Mouse (Mus musculus): ENCODE measurements around the gene Hltf. TPM values are rescaled to one million over a fixed set of nuclear protein-coding genes. Genes with fewer than 3 reads are reported as not detected.
"Not testable (repeated sequence)": the region's sequence is repeated elsewhere in the genome, so short reads cannot be mapped to it uniquely, and the experiment has no call there.

Gene Hltf
- total RNA-seq (2021): 10 to 100 TPM; 21.9 to 27.4 TPM
- long read RNA-seq, experiment 1, partial matches to known transcripts: 3 of 4 reads
- long read RNA-seq, experiment 1, other reads (novel, unspliced or antisense): 1 of 4 reads
- long read RNA-seq, experiment 2, full-length matches to known transcripts: 8 of 16 reads
- long read RNA-seq, experiment 2, partial matches to known transcripts: 3 of 16 reads
- long read RNA-seq, experiment 2, other reads (novel, unspliced or antisense): 5 of 16 reads

DNA sequence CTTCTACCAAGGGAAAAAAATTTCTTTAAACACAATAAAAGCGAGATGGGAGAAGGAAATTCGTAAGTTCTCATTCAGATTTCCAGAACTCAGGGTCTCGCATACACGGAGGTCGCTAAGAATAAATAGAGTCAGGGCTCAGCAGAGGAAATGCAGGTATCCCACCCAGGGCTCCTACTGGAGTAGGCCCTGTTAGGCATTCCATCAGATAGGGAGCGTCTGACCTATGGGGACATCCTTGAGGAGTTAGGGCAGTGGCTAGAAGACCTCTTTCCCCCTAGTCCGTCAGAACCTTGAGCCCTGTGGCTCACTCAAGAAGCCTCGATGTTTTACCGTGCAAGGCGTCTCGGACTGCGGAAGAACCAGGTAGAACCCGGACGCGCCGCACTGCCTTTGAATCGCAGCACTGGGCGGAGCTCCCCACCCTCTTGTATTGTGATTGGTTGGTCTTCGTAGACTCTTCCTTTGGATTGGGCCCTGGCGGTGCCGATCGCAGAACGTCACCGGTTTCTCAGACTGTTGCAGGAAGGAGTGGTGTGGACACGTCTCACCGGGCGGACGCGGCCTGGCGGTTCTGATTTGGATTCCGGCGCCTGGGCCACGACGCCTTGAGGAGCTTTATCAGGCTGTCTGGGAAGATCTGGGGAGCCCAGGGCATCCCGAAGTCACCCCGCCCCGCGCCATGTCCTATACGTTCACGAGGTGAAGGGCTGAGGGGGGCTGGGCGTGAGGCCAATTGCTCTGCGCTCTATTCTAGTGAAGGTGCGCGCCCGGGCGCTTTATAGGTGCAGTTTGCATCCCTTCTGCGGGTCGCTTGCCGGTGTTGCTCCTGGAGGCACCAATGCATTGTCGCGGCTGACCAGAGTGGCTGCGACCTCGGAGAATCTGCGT is at the start of gene Hltf:
Gene Hltf, plus strand, starts transcription at position 506 of the 891 bp plus-strand sequence.
- DNase-seq (ENCODE audit: low spot score in 2 of 2): peak; percentile 79 to 84

DNA sequence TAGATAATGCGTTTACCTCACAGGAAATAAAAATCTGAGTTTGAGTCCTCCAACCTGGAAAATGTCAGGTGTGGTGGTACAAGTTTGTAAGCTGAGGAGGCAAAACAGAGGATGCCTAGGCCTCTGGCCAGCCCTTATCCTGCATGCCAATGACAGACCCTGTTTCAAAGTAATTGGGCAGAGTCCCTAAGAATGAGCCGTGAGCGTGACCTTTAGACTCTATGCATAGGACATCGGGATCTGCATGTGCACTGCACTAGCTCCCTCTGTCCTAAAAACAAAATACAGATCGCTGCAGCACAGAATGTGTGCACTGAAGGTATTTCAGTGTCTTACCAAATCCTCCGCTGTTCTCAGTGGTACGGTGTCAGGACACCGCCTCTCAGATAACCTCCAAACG is 47.1 kb upstream of the Hltf start:
- DNase-seq (ENCODE audit: low spot score in 2 of 2): no peak

DNA sequence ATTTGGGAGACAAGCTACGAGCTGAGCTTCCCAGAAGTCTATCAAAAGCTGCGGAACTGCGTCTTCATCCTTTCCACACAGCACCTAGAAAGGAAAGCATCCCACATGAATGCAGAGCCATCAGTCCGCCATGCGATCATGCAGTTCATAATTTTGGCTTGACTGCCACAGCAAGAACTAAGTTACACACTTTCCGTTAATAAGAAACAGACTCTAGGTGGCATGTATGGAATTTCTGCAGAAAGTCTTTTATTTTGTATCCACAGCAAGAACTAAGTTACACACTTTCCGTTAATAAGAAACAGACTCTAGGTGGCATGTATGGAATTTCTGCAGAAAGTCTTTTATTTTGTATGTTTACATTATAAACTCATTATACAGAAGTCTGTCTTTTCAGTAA is 46.7 kb upstream of the Hltf start:
- not testable (repeated sequence) for DNase-seq (ENCODE audit: low spot score in 2 of 2)

DNA sequence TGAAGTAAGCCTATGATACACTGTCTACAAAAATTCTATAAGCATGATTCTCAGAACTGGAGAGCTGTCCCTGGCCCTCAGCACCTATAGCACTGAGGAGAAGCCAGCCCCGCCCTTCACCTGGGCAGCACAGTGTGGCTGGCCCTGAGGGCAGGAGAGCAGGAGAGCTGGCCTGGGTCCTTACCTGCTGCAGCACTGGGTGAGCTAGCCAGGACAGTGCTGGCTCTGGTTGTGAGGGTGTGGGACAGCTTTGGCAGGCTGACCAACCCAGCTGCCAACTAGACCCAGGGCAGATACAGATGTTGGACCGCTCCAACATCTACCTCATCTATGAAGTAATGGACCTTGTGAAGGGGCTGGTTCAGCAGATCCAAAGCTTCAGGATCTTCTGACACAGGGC is 43.2 kb upstream of the Hltf start:
- no peak for DNase-seq (ENCODE audit: low spot score in 2 of 2)

DNA sequence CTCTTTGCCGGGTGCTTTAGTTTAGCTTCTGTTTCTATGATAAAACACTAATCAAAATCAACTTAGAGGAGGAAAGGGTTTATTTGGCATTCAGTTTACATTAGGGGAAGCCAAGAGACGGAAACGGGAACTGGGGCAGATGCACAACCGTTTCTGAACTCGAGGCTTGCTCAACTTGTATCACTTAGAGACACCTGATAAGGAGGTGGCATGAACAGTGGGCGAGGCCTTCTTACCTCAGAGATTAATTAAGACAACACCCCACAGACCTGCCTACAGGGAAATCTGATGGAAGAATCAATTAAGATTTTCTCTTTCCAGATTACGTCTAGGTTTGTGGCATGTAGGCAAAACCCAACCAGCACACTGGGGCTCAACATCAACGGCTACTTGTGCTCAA is 39.5 kb upstream of the Hltf start:
- DNase-seq (ENCODE audit: low spot score in 2 of 2): no peak

DNA sequence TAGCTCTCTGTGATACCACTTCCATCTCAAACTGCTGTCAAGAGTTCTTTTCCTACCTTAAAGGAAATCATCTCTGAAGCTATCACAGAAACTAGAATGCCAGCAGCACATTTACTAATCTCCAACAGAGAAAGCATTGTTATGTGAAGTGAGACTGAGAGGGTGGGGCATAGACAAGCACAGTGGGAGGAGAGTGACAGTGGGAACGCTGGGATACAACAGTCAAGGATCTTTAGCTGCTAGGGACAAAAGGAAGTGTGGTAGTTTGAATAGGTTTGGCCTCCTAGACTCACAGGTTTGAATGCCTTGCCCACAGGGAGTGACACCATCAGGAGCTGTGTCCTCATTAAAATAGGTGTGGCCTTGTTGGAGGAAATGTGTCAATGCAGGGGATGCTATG is 33.8 kb upstream of the Hltf start:
- no peak for DNase-seq (ENCODE audit: low spot score in 2 of 2)

DNA sequence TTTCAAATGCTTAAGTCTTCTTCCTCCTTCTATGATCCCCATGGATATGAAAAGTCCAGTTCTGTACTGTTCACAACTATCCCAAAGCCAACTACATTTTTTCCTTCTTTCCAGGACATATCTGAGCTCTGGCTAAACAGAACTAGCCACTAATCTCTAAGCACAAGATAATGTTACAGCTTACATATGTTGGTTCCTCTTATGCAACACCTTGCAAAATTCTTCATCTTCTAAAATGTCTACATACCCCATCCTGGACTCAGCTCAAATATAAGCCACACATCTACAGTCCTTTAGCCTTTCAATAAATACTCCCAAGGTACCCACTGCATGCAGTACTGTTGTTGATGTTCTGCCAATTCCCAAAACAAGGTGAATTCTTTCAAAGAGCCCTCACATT is 31.1 kb upstream of the Hltf start:
- DNase-seq (ENCODE audit: low spot score in 2 of 2): no peak

DNA sequence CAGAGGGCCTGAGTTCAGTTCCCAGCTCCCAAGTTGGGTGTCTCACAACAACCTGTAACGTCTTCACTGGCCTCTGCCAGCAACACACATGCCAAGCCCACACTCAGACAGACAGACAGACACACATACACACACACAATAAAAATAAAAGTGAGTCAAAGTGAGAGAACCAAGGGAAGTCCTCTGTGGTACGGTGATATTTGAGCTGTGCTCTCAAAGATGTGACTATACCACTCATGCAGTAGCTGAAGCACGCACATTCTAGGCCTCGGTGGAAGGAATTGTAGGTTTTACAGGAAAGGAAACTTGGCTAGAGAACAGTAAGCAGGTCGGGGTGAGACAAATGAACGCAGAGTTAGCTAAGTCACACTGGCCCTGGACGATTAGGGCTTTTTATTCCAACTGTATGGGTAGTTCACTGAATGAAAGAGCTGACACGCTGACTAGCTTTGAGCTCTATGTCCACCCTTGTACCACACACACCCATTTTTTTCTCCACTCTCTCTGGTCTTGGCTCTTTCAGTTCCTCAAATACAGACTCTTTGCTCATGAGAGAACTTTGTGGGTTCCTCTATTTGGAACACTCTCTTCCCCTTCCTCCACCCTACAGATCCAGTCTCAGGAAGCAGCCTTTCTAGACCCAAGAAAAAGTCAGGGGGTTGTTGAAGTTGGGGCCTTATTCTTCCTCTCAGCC is 30.5 kb upstream of the Hltf start:
- DNase-seq (ENCODE audit: low spot score in 2 of 2): no peak

DNA sequence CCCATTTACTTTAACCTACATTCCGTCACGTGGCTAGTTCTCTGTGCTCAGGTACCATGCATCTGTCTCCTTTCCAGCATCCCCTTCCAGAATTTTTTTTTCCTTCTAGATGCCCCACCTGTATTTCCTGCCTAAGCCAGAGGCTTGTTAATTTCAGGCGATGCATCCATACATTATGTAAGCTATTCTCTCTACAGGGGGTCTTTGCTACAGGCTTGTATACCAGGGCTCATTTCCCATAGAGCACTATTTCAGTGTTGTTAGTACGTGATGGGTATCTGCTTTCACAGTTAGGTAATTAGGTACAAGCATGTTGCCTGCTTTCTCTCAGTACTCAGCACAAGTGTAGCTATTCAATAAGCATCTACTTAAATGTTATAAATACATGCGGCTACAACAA is 29.8 kb upstream of the Hltf start:
- DNase-seq (ENCODE audit: low spot score in 2 of 2): no peak

DNA sequence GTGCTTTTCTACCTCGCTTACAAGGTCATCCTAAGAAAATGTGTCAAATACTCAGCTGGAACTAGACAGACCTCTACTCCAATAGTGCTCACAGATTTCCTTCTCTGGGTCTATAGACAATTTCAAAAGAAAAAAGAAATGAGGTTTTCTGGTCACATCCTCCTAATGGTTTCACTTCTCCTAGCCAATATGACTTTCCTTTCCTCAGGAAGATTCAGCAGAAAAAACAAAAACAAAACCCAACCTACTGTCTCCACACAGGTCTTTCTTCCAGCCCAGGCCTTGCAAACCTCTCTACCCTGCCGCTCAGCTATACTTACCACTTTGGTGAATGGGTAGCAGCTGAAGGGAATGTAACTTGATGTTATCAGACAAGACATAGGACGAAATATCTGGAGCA is 29.0 kb upstream of the Hltf start:
- no peak for DNase-seq (ENCODE audit: low spot score in 2 of 2)

DNA sequence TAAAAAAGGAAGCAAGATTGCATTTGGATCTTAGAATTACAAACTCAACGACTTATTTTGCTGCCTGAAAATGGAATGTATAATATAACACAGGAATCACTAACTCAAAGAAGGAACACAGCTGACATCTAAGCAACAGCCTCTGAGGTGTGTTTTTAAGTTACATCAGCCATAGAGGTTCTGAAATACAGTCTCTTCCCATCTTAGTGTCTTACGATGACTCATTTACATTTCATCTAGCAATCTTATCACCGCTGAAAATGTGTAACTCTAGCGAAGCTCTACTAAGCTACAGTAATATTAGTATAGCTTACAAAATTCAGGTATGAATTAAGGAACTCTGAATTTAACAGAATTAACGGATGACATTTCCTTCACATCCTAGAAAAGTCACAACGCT is 26.8 kb upstream of the Hltf start:
- DNase-seq (ENCODE audit: low spot score in 2 of 2): no peak

DNA sequence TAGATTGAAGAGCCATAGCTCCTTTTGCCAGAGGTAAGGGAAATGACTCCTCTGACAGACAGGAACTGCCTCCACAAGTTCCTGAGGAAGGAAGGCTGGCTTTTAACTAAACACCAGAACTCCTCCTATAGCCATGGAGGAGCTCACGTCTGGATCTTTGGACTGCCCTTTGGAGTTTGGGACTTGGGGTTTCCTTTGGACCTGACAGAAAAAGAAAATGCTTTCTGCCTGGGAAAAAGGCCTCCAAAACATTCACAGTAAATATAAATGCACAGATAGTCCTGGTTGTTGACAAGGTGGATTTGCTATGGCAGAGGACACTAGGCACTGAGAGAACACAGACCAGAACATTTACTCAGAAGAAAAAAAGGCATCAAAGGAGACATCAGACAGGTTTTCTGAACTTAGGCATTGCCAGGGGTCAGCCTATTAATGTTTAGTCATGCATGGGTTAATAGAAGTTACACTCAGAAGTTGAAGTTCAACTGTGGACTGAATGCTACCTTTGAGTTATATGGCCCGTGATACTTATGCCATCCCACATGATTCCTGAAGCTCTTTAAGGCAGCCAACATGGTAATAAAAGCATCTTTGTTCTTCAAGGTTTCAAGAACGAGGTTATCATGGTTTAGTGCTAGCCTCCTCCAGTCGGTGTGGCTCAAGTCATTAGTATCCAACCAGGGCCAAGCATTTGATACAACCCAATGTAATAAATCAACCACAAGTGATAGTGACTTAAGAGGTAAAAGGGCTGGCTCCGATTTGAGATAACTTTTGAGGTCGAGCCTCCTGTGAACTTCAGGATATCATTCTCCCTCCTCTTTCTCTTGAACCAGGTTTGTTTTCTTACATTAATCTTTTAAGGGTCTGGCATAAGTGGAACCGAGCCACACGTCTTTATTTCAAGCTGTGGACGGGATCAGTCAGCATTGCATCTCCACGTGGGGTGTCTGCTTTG is 23.6 kb upstream of the Hltf start:
- no peak for DNase-seq (ENCODE audit: low spot score in 2 of 2)

DNA sequence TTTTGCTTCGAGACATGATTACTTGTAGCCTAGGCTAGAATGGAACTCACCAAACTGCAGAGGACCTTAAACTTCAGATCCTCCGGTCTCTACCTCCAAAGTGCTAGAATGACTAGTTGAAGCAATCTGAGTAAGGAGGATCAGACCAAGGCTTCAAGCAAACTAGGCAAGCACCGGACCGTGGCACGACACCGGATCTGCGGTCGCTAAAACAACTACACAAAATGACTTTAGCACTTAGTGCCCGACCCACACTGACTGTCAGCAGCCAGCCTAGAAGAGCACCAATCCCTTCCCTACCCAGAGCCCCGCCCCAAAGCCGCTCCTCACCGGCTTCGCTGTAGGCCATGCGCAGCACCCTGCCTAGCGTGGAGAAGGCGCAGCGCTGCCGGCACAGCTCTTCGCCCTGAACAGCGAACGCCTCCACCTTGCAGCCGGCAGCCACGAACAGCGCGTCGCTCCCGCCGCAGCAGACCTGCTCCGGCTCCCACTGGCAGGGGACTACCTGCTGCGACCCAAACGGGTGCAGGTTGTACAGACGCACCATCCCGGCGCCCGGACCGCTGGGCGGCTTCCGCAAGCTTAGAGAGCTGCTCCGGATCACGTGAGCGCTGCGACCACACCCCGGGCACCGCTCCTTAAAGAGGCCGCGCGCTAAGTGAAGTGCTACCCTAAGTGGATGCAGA is 22.7 kb upstream of the Hltf start, which contains the start of gene Hps3:
Gene Hps3, minus strand, starts transcription at position 597 of the 686 bp plus-strand sequence.
- peak; percentile 50 to 69 for DNase-seq (ENCODE audit: low spot score in 2 of 2)

DNA sequence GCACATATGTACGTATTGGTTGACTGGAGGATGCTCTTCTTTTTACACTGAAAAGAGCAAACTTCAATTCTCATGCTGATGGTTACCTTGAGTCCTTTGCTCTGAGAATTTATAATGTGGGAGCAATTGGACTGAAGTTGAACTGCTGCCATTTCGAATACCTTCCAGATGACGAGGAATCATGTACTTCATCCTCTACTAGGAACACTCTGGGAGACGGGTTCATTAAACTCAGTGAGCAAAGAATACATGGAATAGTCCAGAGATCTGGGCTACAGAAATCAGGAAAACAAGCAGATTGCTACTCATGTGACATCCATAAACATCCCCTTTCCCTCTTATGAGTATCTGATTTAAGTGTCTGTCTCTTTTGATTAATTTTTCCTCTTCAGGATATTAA is 21.5 kb upstream of the Hltf start:
- no peak for DNase-seq (ENCODE audit: low spot score in 2 of 2)

DNA sequence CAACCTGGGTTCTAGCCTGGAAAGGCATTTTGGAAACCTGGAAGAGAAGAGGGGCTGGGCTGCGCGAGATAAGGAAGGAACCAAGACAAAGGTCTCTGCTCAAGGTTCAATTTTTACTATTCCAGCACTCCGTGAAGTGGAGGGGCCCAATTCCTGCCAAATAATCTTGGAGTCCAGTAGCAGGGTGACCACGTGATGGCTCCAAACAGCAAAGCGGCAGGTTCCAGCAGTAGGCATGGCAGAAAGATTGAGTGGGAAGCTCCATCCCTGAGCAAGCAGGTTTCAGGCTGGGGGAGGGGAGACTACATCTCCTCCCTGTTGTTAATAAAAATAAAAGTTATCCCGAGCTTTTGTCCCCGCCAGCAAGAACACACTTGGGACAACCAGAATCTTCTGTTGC is 16.1 kb upstream of the Hltf start:
- DNase-seq (ENCODE audit: low spot score in 2 of 2): not testable (repeated sequence)

DNA sequence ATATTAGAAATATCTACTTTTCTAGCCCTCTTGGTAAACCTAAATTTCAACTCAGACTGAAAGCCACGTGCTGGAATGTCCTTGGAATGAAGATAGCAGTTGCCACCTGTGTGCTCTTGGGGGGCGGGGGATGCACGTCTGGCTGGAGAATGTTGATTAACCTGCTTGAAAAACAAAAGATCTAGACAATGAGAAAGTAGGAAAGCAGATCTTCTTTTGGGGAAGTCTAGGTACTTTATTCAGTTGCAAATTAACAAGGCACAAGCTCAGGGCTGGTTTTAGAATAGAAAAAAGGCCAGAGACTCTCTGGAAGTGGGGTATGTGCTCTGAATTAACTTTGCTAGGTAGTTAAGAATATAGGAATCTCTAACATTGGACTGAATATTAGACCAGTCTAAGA is 12.9 kb upstream of the Hltf start:
- not testable (repeated sequence) for DNase-seq (ENCODE audit: low spot score in 2 of 2)

DNA sequence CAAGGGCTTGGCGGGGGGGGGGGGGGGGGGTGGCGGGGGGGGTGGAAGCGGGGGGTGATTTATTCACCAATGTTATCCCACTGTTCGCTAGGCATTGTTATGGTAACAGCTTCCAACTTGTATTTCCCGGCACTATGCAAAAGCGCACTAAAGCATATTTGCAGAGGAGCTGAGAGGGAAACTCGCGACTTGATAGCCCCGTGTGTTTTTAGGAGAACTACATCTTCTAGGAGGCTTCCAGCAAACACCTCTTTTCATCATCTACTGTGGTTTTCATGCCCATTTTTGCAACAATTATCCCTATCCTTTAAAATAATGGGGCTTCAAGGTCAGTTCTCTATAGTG is 558 bp downstream of the Hltf start:
- no peak for DNase-seq (ENCODE audit: low spot score in 2 of 2)

DNA sequence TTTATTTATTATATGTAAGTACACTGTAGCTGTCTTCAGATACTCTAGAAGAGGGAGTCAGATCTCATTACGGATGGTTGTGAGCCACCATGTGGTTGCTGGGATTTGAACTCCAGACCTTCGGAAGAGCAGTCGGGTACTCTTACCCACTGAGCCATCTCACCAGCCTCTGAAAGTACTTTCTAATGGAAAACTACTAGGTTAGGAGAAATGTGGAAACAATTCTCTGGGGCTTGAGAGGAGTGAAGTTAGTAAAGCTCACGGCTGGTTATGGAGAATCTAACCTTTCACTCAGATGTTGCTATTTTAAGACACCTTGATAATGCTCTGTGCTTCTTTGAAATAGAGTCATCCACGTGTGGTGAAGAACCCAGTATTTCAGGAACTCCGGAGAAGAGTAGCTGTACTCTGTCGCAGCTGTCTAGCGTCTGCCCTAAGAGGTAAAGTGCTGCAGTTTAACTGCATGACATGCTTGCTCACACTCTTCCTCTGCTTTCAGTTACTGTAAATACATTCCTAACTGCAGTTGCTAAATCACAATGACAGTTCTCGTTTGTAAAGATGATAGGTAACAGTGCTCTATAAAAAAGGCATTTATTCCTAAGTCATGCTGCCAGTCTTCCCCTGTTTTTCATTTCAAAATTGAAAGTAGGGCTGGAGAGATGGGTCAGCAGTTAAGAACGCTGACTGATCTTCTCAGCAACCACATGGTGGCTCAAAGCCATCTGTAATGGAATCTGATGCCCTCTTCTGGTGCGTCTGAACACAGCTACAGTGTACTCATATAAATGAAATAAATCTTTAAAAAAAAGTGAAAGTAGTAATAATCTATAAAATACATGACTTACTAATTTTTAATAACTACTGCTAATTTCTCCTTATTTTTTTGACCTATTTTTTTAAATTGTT is 18.8 kb downstream of the Hltf start:
- DNase-seq (ENCODE audit: low spot score in 2 of 2): no peak

DNA sequence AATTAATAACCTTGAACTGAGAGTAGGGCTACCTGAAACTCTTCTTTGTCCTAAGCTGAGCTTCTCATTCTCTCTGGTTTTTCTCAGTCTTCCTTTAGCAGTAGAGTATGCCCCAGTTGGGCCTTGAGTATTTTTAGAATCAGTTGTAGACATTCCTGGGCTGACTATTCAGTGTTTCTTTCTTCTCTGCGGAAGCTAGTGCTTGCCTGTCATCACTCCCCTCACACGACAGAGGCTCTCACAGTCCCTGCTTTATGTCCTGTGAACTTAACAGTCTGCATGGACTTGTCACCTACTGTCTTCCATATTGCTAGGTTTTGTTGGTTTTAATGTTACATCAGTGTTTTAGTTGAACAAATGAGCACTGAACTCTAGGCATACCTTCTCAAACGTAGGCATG is 24.6 kb downstream of the Hltf start:
- no peak for DNase-seq (ENCODE audit: low spot score in 2 of 2)

Measured in adrenal gland, postnatal 4 days (tissue).